Mouse (Mus musculus) layer of hippocampus, adult 2 months (tissue): ENCODE data around the gene Alg5. TPM values are rescaled to one million over a fixed set of nuclear protein-coding genes. Genes with fewer than 3 reads are reported as not detected.
A peak's percentile ranks its signal among the peaks of the same experiment; 100 is the strongest.

Source experiments
- DNase-seq, 2 experiments: peaks; one replicate each; pipeline ENCODE4 v3.0.0; 2022; ENCODE audit warnings: low spot score in 2 of 2
- H3K27ac ChIP-seq: fragments of 200-600 bp; 2 replicates; pipeline ENCODE4 v1.8.1; 2022
- H3K4me3 ChIP-seq: fragments of 200-600 bp; 2 replicates; pipeline ENCODE4 v1.8.1; 2022; ENCODE audit warnings: mild to moderate bottlenecking
- CTCF ChIP-seq: fragments of 200-600 bp; conservative IDR thresholded peaks from 2 replicates; pipeline ENCODE4 v1.8.1; 2022; ENCODE audit warnings: antibody characterized with exemption, mild to moderate bottlenecking, moderate library complexity
- total RNA-seq, 2 experiments: library from RNA; stranded (reverse); gene quantifications; 2 replicates each; pipeline ENCODE4 v1.2.3; 2021

The Alg5 gene
- total RNA-seq, 2 experiments from 2014 or later = 21.1 to 22.8 TPM

DNA sequence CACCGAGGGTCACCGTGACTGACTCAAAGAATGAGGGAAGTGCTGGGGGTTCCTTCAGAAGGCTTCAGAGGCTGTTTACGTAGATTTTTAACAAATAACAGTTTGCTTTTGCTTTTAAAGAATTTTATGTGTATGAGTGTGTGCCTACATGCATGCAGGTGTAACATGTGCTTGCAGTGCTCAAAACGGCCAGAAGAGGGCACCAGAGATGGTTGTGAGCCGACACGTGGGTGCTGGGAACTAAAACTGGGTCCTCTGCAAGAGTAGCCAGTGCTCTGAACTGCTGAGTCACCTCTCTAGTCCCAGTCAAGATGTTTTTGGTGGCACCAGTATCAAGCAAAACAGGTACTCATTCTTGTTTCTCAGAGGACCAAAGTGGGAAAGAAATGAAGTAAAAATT is 38.3 kb downstream of the Alg5 start:
- Histone ChIP-seq H3K27ac (no peak overlapping the region), H3K4me3 (no peak overlapping the region)
- DNase-seq = no peak
- peak; percentile 48 for TF ChIP-seq CTCF

DNA sequence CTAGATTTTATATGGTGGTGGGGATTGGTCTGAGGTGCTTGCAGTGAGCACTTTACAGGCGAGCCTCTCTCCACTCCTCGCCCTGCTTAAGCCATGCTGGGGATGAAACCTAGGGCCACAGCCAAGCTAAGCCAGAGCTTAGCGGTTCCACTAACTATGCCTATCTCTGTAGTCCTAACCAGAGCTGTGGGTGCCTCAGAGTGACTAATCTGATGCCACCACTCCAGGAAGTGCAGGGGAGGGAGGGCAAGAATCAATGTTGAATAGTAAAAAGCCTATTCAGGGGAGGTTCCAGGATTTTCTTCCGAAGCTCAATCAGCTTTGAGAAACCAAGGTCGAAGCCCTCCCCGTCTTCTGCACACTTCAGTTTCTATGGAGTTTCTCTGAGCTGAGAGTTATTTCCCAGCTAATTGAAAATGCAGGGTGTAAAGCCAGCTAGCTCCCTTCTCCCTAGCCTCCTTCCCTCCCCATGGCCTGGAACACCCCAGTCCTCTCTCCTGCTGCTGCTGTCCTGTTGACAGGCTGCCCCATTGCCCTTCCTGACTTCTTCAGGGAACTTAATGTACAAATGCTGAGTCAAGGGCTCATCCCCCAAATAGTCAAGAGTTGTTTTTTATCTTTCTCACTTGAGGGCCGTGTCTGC is 40.8 kb downstream of the Alg5 start:
- TF ChIP-seq CTCF = no peak
- no peak for DNase-seq
- no peak overlapping the region for H3K4me3 ChIP-seq
- H3K27ac ChIP-seq = no peak overlapping the region

DNA sequence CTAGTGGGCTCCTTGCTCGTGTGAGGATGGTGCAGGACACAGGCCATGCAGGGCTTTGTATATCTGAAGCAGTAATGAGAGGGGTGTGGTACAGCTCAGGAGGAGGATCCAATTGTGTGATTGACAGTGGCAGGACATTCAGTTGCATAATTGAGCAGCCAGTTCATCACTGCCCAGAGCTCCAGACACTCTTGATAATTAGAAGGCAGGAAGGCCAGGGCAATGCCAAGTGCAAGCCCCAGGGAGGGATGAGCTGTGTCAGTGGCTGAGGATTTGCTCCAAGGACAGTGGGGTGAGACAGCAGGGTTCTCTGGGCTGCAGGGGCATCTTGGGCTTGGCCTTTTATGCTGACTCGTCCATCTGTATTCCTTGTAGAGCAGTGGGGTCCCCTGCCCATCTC is 55.3 kb downstream of the Alg5 start:
- DNase-seq = no peak
- Histone ChIP-seq H3K4me3 (no peak overlapping the region), H3K27ac (no peak overlapping the region)
- TF ChIP-seq CTCF = no peak

DNA sequence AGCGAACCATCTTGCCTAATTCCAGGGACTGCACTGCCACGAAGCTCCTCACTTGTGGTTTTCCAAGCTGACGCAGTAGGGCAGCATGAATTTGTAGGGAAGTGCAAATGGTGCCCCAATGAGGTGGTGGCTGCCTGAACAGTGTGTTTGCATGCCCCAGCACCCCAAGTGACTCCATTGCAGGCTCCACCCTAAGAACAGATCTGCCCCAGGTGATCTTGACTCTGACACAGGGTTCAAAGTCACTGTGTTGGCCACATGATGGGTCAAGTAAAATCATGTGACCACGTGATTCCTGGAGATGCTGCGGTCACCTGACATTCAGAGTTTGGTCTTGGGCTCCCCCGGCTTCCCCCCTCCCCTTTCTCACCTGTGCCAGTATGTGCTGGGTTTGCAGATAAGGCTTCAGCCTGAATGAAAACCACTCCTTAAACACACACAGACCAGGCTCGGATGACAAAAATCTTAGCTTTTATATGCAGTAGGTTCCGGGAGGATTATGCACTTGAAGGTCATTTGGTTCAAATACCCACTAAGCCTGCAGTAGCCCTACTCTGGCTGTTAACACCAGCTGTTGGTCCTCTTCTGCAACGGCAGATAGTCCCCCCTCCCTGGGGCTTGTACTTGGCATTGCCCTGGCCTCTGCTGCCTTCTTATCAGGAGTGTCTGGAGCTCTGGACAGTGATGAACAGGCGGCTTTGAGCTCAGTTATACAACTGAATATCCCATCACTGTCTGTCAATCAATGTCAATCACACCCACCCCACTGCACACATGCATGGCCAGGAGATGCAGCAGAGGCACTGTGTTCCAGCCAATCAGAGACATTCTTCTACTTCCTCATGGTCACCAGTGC is 56.7 kb downstream of the Alg5 start:
- H3K27ac ChIP-seq = no peak overlapping the region
- no peak for TF ChIP-seq CTCF
- DNase-seq = no peak
- no peak overlapping the region for H3K4me3 ChIP-seq

DNA sequence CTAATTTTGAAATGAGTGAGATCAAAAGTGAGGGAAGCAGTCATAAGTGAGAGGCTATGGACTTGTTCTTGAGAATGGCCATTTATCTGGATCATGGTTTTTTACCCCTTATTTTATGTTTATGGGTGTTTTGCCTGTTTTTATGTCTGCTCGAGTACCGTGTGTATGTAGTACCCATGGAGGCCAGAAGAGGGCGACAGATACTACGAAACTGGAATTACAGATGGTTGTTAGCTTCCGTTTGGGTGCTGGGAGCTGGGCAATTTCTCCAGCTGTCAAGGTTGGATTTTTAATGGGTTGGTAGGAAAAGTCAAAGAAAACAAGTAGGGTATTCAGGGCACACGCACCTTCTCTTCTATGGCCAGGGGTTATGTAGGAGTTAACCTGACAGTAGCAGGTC is 58.4 kb downstream of the Alg5 start:
- TF ChIP-seq CTCF = peak; percentile 59
- H3K4me3 ChIP-seq = no peak overlapping the region
- DNase-seq = no peak
- no peak overlapping the region for H3K27ac ChIP-seq

DNA sequence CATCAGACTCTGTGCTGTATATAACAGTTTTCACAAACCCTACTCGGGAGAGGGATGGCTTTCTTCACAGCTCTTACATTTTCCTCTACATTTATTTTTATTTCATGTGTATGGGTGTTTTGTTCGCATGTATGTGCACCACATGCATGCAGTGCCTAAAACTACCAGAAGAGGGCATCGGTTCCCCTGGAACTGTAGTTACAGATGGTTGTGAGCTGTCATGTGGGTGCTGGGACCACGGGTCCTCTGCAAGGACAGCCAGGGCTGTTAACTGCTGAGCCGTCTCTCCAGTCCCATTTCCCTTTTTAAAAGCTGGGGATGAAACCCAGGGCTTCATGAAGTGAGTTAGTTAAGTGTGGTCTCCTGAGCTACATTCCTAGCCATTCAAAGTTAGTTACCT is 60.0 kb downstream of the Alg5 start:
- no peak overlapping the region for H3K27ac ChIP-seq
- TF ChIP-seq CTCF = no peak
- DNase-seq = no peak
- no peak overlapping the region for H3K4me3 ChIP-seq

DNA sequence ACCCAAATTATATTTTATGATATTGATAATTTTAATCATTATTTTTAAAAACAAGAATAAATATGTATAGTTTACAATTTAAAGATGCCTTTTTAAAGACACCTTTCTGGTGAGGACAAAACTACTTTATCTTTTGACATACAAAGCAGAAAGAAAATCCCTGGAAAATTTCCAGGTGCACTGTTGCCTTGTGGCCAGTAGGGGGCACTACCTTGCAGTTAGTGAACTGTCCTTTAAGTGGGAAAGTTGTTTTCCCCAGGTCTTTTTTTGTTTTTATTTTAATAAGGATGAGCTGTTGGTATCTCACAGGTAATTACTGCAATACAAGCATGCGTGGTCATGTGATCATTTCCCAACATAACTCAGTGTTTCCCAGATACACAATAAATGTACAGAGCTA is 60.5 kb downstream of the Alg5 start:
- H3K4me3 ChIP-seq = no peak overlapping the region
- H3K27ac ChIP-seq = no peak overlapping the region
- TF ChIP-seq CTCF = peak; percentile 81
- DNase-seq = no peak

DNA sequence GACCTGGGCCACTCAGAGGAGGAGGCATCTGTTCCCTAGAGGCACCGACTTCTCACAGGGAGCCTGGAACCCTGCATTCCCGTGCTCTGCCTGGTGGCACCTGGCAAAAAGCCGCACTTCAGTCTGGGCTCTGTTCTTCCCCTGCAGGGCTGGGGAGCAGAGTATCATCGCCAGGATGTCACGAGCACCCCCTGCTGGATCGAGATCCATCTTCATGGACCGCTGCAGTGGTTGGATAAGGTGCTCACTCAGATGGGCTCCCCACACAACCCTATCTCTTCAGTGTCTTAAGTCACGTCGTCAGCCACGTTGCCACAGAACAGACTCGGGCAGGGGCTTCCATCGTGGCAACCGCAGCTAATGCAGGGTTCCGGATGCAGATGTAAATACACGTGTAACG is 61.9 kb downstream of the Alg5 start:
- TF ChIP-seq CTCF = peak; percentile 79
- peak; percentile 19 to 48 for DNase-seq
- Histone ChIP-seq H3K4me3 (no peak overlapping the region), H3K27ac (no peak overlapping the region)

Other genes with a start within 250 kb of the Alg5 start
- gene Supt20, start 42.7 kb upstream of the Alg5 start, total RNA-seq = 10 to 100 TPM; 52.3 to 53.3 TPM
- gene Gm21958, start 21.2 kb upstream of the Alg5 start, total RNA-seq = not detected
- 10 to 100 TPM; 30.4 to 41.4 TPM for gene Exosc8, start 146 bp upstream of the Alg5 start, total RNA-seq
- 1 to 10 TPM; 7.1 to 7.6 TPM for gene Smad9, start 20.0 kb downstream of the Alg5 start, total RNA-seq
- 10 to 100 TPM; 46.7 to 55.1 TPM for gene Rfxap, start 72.3 kb downstream of the Alg5 start, total RNA-seq
- 10 to 100 TPM; 83.1 to 83.2 TPM for gene Sertm1, start 180.3 kb downstream of the Alg5 start, total RNA-seq